Mouse (Mus musculus) hindbrain, embryonic 15.5 days (tissue): ENCODE results near the gene Gm49388. TPM values are rescaled to one million over a fixed set of nuclear protein-coding genes. Genes with fewer than 3 reads are reported as not detected.

ENCODE experiments used
- ATAC-seq: fragments of 200-750 bp; cut with Nextera tagmentation; 2 replicates; pipeline ENCODE4 v1.8.0; 2017; ENCODE audit warnings: low read depth, moderate number of reproducible peaks, moderate TSS enrichment; ENCODE audit not compliant: low FRiP score
- H3K27ac ChIP-seq: fragments of 300-500 bp; sonication (generic); replicated peaks from 2 replicates; pipeline ENCODE4 v1.5.1; 2015; ENCODE audit warnings: mild to moderate bottlenecking, inconsistent platforms
- H3K27me3 ChIP-seq: fragments of 300-500 bp; sonication (generic); 2 replicates; pipeline ENCODE4 v1.6.1; 2015; ENCODE audit warnings: control low read depth, inconsistent platforms
- H3K36me3 ChIP-seq: fragments of 300-500 bp; sonication (generic); 2 replicates; pipeline ENCODE4 v1.6.1; 2015; ENCODE audit warnings: control low read depth, inconsistent platforms
- H3K4me1 ChIP-seq: fragments of 300-500 bp; sonication (generic); replicated peaks from 2 replicates; pipeline ENCODE4 v1.6.1; 2015; ENCODE audit warnings: control low read depth, inconsistent platforms
- H3K4me2 ChIP-seq: fragments of 300-500 bp; sonication (generic); 2 replicates; pipeline ENCODE4 v1.6.1; 2015; ENCODE audit warnings: moderate library complexity, mild to moderate bottlenecking, inconsistent platforms
- H3K4me3 ChIP-seq: fragments of 300-500 bp; sonication (generic); 2 replicates; pipeline ENCODE4 v1.5.1; 2015; ENCODE audit warnings: mild to moderate bottlenecking, inconsistent platforms
- H3K9ac ChIP-seq: fragments of 300-500 bp; sonication (generic); 2 replicates; pipeline ENCODE4 v1.6.1; 2015; ENCODE audit warnings: inconsistent platforms
- H3K9me3 ChIP-seq: fragments of 300-500 bp; sonication (generic); 2 replicates; pipeline ENCODE4 v1.6.1; 2016; ENCODE audit warnings: control low read depth, inconsistent platforms
- WGBS: fragments of 180-500 bp; shearing (Covaris S2); methylation state at CpG from one replicate; pipeline ENCODE4 v1.1.7; 2015; 5-methylcytosine and 5-hydroxymethylcytosine counted together
- polyA plus RNA-seq: library from polyadenylated mRNA; unstranded; fragments of >200 nt; fragmentation: Nextera tagmentation; extraction: Ambion mirVana; gene quantifications from 2 replicates; pipeline ENCODE4 v1.2.1, GENCODE M21; 2015

The Gm49388 gene
- polyA plus RNA-seq, 1 experiment from 2014 or later = not detected

DNA sequence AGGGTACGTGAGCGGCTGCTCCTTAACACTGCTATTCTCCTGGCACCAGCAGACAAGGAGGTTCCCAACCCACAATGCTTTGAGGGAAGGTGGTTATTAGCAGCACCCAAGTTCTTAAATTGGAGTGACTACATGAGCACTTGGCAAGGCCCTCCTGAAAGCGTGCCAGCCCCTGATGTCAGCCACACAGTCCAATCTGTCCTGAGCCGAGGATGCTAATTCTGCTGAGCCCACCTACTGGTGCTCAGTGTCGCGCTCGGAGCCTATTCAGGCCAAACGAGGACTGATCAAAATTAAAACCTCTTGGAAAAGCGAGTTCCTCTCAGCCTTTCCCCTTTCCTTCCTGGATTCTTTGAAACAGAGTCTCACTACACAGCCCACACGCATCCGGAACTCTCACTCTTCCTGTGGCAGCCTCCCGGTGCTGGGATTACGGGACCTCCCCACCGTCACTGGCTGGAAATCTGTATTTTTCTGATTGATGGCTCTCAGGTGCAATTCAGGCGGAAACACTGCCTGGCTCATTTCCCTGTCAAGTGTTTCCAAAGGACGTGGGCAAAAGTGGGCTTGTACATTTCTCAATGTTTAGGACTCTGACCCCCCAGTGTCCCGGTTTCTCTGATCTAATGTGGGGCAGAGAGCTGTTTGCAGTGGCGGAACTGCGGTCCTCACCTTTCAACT is 29.0 kb downstream of the Gm49388 start:
- H3K36me3 ChIP-seq = peaks cover 51% of the 10 kb centered on the region

GRCm38 (mm10) chr7:127815116-127815665 is 29.8 kb downstream of the Gm49388 start:
- Histone ChIP-seq H3K4me1 (no peaks in the 10 kb centered on the region), H3K9ac (no peak overlapping the region), H3K27ac (no peak overlapping the region), H3K4me2 (no peak overlapping the region), H3K9me3 (no peaks in the 10 kb centered on the region), H3K27me3 (no peaks in the 10 kb centered on the region), H3K36me3 (peaks cover 44% of the 10 kb centered on the region), H3K4me3 (no peak overlapping the region)
- WGBS = 90% methylated on average over 15 of the region's 15 CpGs
- no peak for ATAC-seq

More for the DNA sequence above, 29.0 kb downstream of the Gm49388 start:
- no peak overlapping the region for H3K4me2 ChIP-seq
- no peak overlapping the region for H3K27ac ChIP-seq
- H3K4me3 ChIP-seq = no peak overlapping the region
- H3K4me1 ChIP-seq = no peaks in the 10 kb centered on the region
- no peaks in the 10 kb centered on the region for H3K27me3 ChIP-seq
- ATAC-seq = no peak
- H3K9me3 ChIP-seq = no peaks in the 10 kb centered on the region
- 80% methylated on average over 19 of the region's 19 CpGs for WGBS
- H3K9ac ChIP-seq = no peak overlapping the region

DNA sequence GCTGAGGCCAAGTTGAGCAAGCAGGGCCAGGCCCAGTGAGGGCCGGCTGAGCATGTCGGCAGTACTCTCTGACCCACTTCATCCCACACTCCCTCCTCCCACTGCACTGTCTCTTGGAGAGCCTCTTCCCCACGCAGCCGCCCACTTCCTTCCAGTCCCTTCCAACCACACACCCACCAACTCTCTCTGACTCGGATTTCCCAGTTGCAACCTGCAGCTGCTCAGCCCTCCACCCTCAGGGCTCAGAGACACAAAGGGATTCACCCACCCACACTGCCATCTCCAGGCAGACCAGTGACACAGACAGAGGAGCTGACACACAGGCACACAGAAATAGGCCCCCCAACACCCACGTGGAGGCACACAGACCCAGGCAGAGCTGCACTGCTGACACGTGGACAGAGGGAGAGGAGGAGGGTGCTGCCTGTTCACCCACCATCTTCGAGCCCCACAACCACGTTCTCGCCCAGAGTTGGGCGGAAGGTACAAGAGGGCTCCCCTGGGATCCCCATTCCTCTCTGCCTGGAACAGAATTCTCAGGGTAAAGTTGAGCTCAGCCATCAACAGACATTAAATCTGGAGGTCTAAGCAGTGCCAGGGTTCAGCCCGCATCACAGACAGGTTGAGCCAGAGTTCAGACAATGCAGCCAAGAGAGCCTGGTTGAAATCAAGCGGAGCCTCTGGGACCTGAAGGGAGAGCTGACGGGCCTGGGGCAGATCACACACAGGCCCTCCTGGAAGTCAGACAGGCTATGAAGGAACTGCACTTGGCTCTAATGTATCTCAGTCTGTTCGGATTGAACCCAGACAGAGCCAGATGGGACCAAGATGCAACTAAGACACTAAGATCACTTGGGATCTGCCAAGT is 30.8 kb downstream of the Gm49388 start:
- peaks cover 34% of the 10 kb centered on the region for H3K36me3 ChIP-seq
- H3K27ac ChIP-seq = no peak overlapping the region
- H3K9me3 ChIP-seq = no peaks in the 10 kb centered on the region
- no peak overlapping the region for H3K9ac ChIP-seq
- H3K4me3 ChIP-seq = no peak overlapping the region
- no peak for ATAC-seq
- 67% methylated on average over 15 of the region's 15 CpGs for WGBS
- H3K4me2 ChIP-seq = no peak overlapping the region
- no peaks in the 10 kb centered on the region for H3K27me3 ChIP-seq
- H3K4me1 ChIP-seq = peaks cover 7% of the 10 kb centered on the region

DNA sequence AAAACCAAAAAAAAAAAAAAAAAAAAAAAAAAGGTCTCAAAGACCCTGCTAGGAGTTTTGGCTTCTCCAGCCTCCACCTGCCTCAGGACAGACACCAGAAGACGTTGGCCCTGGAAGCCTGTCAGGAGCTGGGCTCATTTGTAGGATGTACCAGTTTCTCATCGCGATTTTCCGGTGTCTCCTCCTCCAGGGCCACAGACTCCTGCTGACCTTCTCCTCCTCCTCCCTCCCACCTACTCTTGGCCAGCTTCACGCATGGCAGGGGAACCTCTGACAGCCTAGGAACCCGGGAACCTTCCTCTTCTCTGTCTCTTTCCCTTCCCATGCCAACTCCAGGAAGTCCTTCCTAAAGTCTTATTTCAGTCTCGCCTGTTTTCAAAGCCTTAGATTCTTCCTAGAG is 31.6 kb downstream of the Gm49388 start:
- H3K4me2 ChIP-seq = no peak overlapping the region
- no peaks in the 10 kb centered on the region for H3K27me3 ChIP-seq
- H3K27ac ChIP-seq = no peak overlapping the region
- ATAC-seq = no peak
- no peak overlapping the region for H3K9ac ChIP-seq
- peaks cover 15% of the 10 kb centered on the region for H3K4me1 ChIP-seq
- H3K9me3 ChIP-seq = no peaks in the 10 kb centered on the region
- no peak overlapping the region for H3K4me3 ChIP-seq
- 75% methylated on average over 7 of the region's 7 CpGs for WGBS
- H3K36me3 ChIP-seq = peaks cover 29% of the 10 kb centered on the region; the same call in 1 of the 2 replicates

DNA sequence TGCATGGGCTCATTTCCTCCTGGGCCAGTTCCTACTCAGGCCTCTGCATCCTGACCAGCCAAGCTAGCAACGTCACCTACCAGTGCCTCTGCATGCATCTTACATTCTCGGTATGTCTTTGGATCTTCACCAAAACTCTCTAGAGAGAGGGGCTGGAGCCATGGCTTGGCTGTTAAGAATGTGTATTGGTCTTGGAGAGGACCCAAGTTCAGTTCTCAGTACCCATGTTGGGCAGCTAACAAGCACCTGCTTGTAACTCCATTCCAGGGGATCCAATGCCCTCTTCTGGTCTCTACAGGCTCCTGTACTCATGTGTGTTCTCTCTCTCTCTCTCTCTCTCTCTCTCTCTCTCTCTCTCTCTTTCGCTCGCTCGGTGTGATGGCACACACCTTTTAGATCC is 32.4 kb downstream of the Gm49388 start:
- H3K9me3 ChIP-seq = no peaks in the 10 kb centered on the region
- peaks cover 23% of the 10 kb centered on the region for H3K4me1 ChIP-seq
- no peak overlapping the region for H3K4me3 ChIP-seq
- no peak for ATAC-seq
- H3K27ac ChIP-seq = no peak overlapping the region
- H3K4me2 ChIP-seq = no peak overlapping the region
- WGBS = 94% methylated on average over 5 of the region's 5 CpGs
- no peaks in the 10 kb centered on the region for H3K27me3 ChIP-seq
- H3K9ac ChIP-seq = no peak overlapping the region
- H3K36me3 ChIP-seq = peaks cover 22% of the 10 kb centered on the region; the same call in 1 of the 2 replicates

- no peak for ATAC-seq
- Histone ChIP-seq H3K9me3 (no peaks in the 10 kb centered on the region), H3K9ac (no peak overlapping the region), H3K36me3 (no peaks in the 10 kb centered on the region), H3K4me2 (no peak overlapping the region), H3K27me3 (no peaks in the 10 kb centered on the region), H3K4me3 (no peak overlapping the region), H3K27ac (no peak overlapping the region), H3K4me1 (peaks cover 42% of the 10 kb centered on the region)
- WGBS = 75% methylated on average over 13 of the region's 13 CpGs
These were observed 35.6 kb downstream of the Gm49388 start for GRCm38 (mm10) chr7:127820836-127821509.

- no peaks in the 10 kb centered on the region for H3K27me3 ChIP-seq
- ATAC-seq = no peak
- WGBS = 86% methylated on average over 3 of the region's 3 CpGs
- H3K27ac ChIP-seq = no peak overlapping the region
- 0 out of 2 replicates have a peak overlapping the region, but pooled peaks have one; percentile 5 for H3K4me2 ChIP-seq
- H3K36me3 ChIP-seq = no peaks in the 10 kb centered on the region
- peaks cover 42% of the 10 kb centered on the region for H3K4me1 ChIP-seq
- no peak overlapping the region for H3K4me3 ChIP-seq
- no peaks in the 10 kb centered on the region for H3K9me3 ChIP-seq
- H3K9ac ChIP-seq = 0 out of 2 replicates have a peak overlapping the region, but pooled peaks have one; percentile 29
These were observed 37.1 kb downstream of the Gm49388 start for GRCm38 (mm10) chr7:127822494-127822893.

GRCm38 (mm10) chr7:127823236-127824171 is 38.1 kb downstream of the Gm49388 start:
- H3K9ac ChIP-seq = peak overlapping the region; percentile 93
- peak overlapping the region; percentile 83 for H3K4me2 ChIP-seq
- ATAC-seq = peak; percentile 24
- H3K4me3 ChIP-seq = peak overlapping the region; percentile 83
- H3K36me3 ChIP-seq = no peaks in the 10 kb centered on the region
- peaks cover 42% of the 10 kb centered on the region for H3K4me1 ChIP-seq
- H3K27ac ChIP-seq = peak overlapping the region; percentile 94
- no peaks in the 10 kb centered on the region for H3K27me3 ChIP-seq
- H3K9me3 ChIP-seq = no peaks in the 10 kb centered on the region
- 46% methylated on average over 11 of the region's 11 CpGs for WGBS

DNA sequence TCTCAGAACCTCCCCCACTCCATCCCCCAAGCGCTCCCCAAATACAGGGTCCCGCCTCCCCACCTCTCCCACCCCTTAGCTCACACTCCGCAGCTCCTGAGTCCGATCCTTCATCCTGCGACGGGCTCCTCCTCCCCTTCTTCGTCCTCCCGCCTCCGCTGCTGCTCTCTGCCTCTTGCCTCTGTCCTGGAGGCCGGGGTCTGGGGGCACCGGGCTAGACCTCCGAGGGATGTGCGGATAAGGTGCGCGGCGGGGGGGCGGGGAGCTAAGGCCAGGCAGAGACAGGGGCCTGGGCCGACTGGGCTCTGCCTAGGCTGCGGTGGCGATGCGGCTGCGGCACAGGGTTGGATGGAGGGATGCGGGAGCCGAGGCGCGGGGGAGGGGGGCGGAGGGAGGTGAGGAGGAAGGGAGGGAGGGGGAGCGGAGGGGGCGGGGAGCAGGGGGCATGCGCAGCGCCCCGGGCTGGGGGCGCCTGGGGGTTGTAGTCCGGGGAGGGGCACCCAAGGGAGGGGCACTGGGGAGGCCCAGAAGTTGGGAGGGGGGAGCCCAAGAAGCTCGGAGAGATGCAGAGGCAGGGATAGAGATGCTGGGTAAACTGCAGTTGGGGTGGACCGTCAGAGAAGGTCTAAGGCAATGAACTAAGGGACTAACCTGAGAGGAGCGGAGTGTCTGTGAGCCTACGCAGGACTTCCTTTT is 38.9 kb downstream of the Gm49388 start, which contains the start of the genes Stx4a and Stx1b:
Gene Stx4a (plus strand): TSS at position 119 of the 696 bp plus-strand sequence.
Gene Stx1b (minus strand): TSS at position 374 of the 696 bp plus-strand sequence.
- Histone ChIP-seq H3K4me3 (peak within 1 kb of the TSS; percentile 83), H3K4me1 (peaks cover 42% of the 10 kb centered on the region), H3K27ac (peak within 1 kb of the TSS; percentile 94), H3K9me3 (no peaks in the 10 kb centered on the region), H3K36me3 (no peaks in the 10 kb centered on the region), H3K9ac (peak within 1 kb of the TSS; percentile 93), H3K27me3 (no peaks in the 10 kb centered on the region), H3K4me2 (peak within 1 kb of the TSS; percentile 83)
- peak; percentile 89 for ATAC-seq
- 3% methylated on average over 33 of the region's 38 CpGs for WGBS

DNA sequence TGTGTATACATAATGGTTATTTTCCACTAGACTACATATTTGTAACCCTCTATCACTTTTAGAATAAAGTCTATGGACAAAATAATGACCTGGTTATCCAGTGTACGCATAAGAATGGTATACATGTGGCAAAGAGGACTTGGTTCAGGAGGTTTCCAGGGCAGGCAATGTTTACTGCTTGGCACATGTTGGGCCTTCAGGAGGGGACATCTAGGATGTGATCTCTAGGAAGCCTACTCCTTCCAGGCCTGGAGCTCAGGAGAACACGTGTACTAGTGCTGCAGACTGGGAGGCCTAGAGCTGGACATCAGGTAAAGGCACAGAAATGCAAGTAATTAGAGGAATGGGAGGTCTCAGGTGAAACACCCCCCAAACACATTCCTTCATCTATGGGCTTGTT is 50.1 kb downstream of the Gm49388 start:
- no peak overlapping the region for H3K4me2 ChIP-seq
- no peak overlapping the region for H3K9ac ChIP-seq
- H3K27me3 ChIP-seq = no peaks in the 10 kb centered on the region
- 95% methylated on average over 2 of the region's 2 CpGs for WGBS
- no peaks in the 10 kb centered on the region for H3K36me3 ChIP-seq
- H3K4me1 ChIP-seq = peaks cover 6% of the 10 kb centered on the region
- no peak overlapping the region for H3K4me3 ChIP-seq
- no peaks in the 10 kb centered on the region for H3K9me3 ChIP-seq
- ATAC-seq = no peak
- no peak overlapping the region for H3K27ac ChIP-seq
